Mouse (Mus musculus) spleen, adult 2 months (tissue): ENCODE measurements around the gene Ppt1.

ENCODE experiments used
- CTCF ChIP-seq: fragments of 200-500 bp; IDR thresholded peaks from 2 replicates; pipeline ENCODE4 v1.5.1; 2011; ENCODE audit warnings: mild to moderate bottlenecking, inconsistent platforms; ENCODE audit not compliant: insufficient read depth, insufficient read length, insufficient replicate concordance; ENCODE audit errors: extremely low read depth
- POLR2A ChIP-seq: fragments of 200-500 bp; IDR thresholded peaks from 2 replicates; pipeline ENCODE4 v1.6.1; 2011; ENCODE audit warnings: low read depth, low read length, inconsistent platforms

GRCm38 (mm10) chr4:122897750-122898149 lies 61.7 kb downstream of the Ppt1 start:
- TF ChIP-seq CTCF (no peak), POLR2A (no peak)
